Mouse (Mus musculus): Measurements from ENCODE around the gene Ly6g5b.

The Ly6g5b gene

DNA sequence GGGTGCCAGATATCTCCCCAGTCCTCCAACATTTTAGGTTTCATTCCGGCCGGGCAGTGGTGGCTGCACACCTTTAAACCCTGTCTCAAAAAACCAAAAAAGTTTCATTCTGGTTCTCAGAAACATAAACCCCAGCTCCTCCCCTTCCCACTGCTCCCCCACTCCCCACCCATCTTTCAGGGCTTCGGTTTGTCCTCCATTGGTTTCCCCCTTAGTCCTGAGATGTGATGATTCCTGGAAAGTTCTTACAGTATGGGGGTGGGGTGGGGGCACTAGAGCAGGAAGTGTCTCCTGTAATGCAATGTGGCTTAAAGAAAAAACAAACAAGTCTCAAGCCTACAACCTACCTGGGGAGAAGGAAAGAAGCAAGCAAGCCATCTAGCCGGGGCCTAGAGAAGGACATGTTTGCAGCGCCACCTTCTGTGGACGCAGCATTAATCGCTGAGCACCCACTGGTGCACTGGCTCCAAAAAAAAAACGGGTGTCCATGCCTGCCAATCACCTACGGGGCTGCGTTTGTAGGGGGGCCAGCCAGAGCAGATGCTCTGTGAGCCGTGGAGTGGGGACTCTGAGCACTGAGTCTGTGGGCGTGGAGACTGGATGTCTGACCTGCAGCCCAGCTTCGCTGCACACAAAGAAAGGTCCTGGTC is 9.4 kb downstream of the Ly6g5b start:
- DNase-seq (ENCODE audit: low read depth, low spot score): peak; percentile 55

DNA sequence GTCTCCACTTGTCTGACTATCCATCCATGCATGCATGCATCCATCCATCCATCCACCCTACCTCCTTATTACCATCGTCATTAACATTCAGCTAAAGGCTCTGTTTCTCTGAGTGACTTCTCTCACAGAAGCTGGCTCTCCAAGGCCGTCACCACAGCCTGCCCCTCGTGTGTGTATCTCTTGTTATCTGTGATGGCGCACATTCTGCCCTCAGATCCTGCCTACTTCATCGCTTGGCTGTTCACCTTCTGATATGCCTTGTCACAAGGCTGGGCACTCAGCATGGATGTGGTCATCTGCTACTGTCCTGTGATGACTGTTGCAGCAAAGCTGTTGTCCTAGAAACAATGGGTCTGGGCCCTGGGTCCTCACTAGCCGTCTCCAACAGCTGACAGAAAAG is 10.5 kb downstream of the Ly6g5b start:
- no peak for DNase-seq (ENCODE audit: low read depth, low spot score)

DNA sequence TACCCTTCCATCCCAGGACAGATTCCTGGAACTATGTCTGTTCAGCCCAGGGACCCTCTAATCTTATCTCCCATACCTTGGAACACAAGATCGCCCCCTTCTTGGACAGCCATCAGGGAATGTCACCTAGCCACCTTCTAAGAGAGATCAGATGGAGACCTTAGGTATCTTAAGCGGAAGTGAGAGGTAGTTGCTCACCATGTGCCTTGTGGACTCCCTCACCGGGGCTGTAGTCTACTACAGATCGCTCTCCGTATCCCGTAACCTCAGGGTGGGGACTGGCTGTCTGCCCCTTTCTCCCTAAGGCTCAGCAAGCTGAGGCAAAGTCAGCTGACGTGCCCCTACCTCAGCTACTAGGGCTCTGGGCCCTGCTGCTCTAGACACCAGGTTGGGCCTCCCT is 11.1 kb downstream of the Ly6g5b start:
- DNase-seq (ENCODE audit: low read depth, low spot score): no peak

DNA sequence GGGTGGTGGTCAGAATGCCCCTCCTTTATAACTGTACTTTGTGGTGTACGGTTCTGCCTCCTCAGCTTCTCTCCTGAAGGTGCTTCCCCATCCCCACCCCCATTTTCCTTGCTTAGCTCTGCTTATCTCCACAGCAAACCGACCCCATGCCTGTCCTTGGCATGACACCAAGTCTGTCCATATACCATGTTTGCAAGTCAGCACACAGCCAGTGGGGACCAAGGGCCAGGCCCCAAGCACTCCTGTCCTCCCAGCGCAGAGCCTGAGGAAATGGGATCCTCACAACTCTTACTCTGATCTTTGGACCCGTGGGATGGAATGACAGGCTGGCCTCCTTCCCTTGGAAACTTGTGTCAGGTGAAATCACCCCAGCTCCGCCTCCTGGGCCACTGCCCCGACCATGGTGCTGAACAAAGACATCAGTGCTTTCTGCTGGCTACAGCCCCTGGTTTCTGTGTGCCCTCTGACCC is 12.0 kb downstream of the Ly6g5b start:
- no peak for DNase-seq (ENCODE audit: low read depth, low spot score)

DNA sequence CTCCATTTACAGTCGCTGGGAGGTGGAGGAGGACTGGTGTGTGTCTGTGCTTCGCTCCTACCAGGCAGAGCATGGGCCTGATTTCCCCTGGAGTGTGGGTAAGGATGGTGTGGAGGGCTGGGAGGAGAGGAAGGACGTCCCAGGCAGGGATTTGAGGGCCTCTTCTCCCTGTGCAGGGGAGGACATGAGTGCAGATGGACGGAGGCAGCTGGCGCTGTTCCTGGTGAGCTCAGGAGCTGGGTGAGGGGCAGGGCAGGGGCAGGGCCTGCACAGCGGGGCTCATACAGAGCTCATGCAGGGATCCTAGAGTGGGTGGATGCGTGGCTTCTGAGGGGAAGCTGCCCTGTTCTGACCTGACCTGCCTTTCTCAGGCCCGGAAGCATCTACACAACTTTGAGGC is 12.9 kb downstream of the Ly6g5b start:
- no peak for DNase-seq (ENCODE audit: low read depth, low spot score)

DNA sequence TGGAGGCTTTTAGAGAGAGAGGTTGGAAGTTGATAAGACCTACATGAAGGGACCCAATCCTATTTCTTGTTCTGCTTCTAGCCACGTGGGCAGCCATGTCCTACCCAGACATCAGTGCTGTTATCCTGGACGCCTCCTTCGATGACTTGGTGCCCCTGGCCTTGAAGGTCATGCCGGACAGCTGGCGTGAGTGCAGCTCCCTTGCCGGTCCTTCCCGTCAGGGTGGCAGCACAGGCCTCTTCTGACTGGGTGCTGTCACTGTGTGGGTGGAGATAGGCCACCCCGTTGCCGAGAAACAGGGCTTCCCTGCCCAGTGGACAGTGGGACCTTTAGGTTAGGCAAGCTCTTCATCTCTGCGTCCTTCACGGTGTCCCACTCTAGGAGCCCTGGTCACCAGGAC is 14.1 kb downstream of the Ly6g5b start:
- DNase-seq (ENCODE audit: low read depth, low spot score): no peak

DNA sequence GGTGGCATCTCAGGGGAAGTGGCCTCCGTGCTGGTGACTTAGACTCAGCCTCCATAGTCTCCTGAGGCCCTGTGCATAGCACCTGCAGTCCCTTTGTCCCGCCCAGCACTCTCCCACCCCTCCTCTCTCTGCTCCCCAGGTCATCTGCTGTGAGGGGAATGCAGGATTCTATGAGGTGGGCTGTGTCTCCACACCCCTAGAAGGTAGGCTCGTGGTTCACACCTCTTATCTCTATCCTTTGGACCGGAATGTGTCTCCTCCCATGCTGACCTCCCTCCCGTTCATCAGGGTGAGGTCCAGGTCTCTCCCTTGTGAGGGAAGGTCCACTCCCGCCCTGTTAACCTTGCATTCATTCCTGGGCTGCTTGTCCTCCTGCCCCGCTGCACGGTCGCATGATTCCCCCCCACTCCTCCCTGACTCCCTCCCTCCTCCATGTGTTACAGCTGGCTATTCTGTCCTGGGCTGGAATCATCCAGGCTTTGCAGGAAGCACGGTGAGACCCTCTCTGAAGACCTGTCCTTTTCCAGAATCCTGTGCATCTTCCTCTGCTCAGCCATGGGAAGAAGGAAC is 14.9 kb downstream of the Ly6g5b start:
- no peak for DNase-seq (ENCODE audit: low read depth, low spot score)

DNA sequence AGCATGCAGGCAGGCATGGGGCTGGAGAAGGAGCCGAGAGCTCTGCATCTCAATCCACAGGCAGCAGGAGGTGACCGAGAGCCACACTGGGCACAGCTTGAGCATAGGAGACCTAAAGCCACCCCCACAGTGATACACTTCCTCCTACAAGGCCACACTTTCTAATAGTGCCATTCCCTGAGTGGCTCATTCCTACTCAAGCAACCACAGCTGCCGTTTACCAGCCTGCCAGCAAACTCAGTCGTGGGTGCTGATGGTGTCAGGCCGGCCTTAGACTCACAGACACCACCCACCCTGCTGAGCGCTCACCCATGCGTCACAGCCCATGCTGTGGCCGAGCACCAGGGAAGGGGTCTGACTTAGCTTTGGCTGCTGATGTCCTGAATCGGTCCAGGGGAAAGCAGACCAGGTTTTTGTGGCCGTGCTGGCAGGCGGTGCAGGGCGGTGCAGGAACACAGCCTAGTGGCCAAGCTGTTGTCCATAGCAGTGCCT is 18.0 kb downstream of the Ly6g5b start:
- DNase-seq (ENCODE audit: low read depth, low spot score): no peak

DNA sequence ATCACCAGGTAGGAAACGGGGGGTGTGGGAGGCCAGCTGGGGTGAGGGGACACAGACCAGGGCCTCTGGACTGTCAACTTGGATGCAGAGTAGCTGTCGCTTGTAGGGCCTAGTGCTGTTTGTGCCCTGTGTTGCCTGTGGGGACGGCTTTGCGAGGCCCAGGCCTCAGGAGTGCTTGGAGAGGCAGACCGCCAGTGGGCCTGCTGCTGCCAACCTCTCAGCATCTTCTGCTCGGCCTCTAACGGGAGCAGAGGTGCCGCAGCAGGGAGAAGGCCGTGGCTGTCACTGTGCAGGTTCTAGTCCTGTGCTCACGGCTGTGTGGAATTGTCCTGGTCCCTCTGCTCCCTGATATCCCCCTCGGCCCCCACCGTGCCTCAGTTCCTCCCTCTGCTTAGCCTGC is 18.6 kb downstream of the Ly6g5b start:
- no peak for DNase-seq (ENCODE audit: low read depth, low spot score)

DNA sequence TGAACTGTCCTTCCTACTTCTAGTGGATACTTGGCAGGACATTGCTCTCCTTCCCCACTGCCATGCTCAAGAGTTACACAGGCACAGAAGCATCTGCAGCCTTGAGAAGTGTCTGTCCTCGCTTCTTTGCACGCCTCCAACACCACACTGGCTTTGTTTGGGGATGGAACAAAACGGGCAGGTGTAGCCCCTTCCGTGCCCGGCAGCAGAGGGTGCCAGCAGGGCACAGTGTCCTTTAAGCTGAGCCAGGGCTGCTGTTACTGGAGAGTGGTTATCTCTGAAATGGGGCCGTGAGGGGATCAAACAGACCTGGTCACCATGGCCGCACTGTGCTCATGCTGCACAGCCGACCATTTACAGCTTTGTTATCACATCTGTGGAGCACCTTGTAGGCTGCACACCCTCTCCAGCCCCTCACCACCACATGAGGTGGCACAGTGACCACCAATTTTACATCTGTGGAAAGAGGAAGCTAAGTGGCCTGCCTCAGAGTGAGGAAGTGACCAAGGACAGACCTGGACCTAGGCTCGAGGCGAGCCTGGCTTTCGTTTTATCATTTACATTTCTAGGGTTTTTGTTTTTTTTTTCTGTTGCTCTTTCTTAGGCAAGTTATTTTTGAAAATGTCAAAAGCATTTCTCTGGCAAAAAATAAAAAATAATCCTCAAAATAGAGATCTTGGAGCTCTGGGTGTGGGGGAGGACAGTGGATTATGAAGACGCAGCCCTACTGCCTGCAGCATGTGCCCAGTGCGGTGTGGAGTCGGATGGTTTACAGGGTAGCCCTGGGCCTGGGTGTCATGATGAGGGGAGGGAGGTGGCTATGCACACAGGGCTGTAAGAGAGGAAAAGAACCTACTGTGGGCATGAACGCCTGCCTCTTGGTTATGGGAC is 20.5 kb downstream of the Ly6g5b start:
- no peak for DNase-seq (ENCODE audit: low read depth, low spot score)

DNA sequence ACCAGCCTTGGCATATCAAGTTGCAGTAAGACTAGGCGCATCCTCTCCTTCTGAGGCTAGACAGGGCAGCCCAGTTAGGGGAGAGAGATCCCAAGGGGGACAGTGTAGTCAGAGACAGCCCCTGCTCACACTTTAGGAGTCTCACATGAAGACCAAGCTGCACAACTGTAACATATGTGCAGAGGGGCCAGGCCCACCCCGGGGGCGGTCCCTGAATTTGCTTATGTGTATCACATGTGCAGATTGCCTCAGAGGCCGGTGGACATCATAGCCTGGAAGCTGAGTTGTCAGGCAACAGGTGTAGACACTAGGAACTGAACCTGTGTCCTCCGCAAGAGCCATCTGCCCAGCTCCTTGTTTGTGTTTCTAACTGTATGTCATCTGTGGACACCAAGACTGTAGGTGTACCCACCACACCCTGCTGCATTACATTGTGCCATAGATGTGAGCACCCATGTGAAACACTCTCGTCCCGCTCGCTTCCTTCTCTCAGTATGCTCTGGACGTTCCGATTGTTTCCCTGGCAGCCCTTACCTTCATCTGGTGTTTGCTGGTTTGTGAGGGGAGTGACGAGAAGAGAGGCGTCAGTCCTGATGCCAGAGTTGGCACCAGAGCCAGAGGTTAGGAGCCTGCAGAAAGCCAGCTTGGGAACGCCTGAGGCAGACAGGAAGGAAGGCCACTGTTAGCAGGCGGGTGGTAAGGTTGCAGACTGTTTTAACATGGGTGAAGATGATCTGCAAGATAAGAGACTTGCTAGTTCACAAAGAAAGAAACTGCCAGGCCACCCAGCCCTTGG is 22.6 kb downstream of the Ly6g5b start:
- DNase-seq (ENCODE audit: low read depth, low spot score): no peak

DNA sequence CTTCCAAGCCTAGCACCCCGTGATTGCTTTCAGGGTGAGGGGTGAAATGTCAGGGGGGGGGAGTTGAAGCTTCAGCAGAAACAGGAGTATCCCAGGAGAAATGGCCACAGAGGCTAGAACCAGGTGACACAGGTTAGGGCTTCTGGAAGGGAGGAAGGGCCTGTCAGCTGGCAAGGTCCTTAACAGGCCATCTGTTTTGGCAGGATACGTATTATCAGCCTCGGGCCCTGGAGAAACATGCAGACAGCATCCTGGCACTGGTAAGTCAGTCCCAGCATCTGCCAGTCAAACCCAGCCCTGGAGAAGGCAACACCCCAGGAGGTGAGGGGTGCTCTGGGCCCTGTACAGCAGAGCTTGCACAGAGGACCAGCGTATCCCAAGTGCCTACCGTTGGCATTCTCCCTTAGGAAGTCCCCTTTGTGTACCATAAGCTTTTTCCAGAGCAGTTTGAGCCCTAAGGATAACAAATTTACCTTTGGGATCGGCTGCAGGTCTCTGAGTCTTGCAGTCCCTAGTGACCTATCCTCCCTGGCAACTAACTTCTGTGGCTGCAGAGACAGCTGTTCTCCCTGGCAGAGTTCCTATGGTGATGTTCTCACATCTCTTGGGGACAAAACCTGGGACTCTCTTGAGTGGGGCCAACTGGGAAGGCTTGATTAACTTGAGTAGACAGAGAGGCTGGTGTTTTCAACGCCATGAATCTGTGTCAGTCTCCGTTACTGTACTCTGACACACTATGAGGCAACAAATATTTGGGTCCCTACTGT is 24.9 kb downstream of the Ly6g5b start:
- peak; percentile 70 for DNase-seq (ENCODE audit: low read depth, low spot score)

DNA sequence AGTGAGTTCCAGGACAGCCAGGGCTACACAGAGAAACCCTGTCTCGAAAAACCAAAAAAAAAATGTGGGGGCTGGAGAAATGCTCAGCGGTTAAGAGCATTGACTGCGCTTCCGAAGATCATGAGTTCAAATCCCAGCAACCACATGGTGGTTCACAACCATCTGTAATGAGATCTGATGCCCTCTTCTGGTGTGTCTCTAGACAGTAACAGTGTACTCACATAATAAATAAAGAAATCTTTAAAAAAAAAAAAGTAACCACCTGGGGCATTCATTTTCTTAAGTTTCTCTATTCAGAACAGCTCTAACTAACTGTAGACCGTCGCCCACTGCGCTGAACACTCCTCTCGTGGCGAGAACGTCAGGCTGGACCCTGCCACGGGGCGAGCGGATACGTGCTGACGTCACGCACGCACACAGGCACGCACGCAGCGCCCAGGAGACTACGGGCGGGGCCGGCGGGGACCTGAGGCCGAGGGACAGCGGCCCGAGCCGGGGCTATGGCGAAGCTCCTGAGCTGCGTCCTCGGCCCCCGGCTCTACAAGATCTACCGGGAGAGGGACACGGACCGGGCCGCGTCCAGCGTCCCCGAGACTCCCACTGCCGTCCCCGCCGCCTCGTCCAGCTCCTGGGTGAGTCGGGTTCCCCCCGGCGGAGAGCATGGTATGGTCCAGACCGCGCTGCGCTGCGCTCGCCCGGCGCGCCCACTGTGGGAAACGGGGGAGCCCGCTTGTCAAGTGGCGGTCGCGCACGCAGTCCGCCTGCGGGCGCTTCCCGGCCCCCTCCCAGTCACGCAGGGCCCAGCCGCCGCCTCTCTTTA is 26.2 kb downstream of the Ly6g5b start, which contains the start of gene Abhd16a:
Gene Abhd16a, plus strand, starts transcription at position 439 of the 820 bp plus-strand sequence.
- DNase-seq (ENCODE audit: low read depth, low spot score): peak; percentile 92

DNA sequence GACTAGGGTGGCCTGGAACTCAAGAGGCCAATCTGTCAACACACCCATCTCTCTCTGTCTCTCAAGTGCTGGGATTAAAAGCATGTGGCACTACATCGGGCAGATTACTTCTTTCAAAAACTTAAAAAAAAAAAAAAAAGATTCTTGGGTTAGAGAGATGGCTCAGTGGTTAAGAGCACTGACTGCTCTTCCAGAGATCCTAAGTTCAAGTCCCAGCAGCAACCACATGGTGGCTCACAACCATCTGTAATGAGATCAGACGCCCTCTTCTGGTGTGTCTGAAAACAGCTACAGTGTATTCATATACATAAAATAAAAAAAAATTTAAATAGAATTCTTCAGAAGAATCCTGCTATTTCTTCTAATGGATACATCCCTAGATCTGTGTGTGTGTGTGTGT is 27.1 kb downstream of the Ly6g5b start:
- DNase-seq (ENCODE audit: low read depth, low spot score): peak; percentile 65

DNA sequence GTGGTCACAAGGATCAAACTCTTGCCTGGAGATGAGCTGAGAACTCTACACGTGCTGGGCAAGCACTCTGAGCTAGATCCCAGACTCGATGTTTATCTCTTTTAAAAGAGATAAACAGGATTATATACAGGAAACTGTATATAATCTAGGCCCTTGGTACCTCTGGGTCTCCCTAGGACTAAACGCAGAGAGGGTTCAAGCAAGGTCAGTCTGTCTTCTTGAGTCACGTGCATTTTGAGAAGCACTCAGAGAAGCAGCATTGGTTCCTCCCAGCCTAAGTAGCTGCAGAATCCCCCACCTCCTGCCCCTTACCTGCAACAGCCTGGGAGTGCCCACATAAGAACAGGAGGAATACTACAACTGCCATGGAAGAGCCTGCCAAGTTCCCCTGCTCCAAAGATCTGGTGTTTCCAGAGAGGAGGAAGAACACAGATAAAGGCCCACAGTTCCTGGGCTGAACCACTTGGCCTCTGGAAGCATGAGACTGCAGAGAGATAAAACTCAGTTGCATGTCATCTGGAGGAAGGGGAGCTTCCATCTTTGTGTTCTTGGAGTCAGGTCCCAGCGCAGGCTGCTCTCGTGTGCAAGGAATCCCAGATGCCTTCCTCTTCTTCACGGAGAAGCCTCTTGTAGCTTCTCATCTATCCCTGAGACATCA is 29.9 kb downstream of the Ly6g5b start, which contains the start of gene Ly6g6f:
Gene Ly6g6f, minus strand, starts transcription at position 403 of the 658 bp plus-strand sequence.
- no peak for DNase-seq (ENCODE audit: low read depth, low spot score)

DNA sequence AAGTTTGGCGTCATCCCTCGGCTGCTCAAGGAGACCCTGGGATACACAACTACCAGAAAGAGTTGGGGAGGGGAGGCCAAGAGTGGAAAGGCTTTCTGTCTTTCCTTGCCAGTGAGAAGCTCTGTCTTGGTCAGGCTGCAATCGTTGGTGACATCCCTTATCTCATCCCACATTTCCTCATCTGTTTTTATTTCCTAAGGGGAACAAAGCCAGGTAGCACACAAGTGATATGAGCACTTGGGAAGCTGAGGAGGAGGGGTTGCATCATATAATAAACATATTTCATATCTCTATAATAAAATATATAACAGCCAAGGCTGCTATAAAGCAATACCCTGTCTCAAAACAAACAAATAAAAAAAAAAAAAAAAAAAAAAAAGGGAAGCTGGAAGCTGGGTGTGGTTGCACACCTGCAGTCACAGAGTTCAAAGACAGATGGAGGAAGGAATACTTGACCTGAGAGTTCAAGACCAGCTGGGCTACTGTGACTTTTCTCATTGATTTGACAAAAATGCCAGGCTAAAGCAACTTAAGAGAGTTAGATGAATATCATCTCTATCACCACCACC is 31.2 kb downstream of the Ly6g5b start:
- DNase-seq (ENCODE audit: low read depth, low spot score): no peak

DNA sequence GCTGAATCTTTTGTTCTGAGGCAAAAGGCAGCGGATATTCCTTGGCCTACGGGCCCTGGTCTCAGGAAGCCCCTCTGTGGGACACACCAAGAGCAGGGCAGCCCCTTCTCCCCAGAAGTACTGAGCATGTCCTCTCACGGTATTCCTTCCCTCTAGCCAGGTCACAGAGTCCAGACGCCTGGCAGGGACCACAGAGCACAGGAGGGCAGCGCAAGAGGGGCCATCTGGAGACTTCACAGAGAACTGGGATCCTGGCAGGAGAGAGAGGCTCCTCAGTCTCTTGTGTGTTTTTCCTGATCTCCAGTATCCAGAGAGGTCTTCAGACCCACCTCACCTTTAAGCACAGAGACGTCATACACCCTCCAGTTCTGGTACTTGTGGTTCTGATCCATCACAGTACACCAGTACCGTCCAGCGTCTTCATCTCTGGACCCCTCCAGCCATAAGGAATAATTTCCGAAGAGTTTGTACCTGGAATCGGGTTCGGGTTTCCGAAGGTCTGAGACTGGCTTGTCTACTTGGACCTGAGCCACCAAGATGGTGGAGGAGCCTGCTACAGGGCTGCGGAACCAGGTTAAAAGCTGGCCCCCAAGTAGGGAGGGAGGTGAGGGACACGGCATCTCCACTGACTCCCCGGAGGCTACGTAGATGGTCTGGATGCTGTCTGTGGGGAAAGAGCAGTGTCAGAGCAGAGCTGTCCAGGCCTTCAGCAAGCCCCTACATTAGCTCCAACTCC is 32.2 kb downstream of the Ly6g5b start:
- DNase-seq (ENCODE audit: low read depth, low spot score): no peak

DNA sequence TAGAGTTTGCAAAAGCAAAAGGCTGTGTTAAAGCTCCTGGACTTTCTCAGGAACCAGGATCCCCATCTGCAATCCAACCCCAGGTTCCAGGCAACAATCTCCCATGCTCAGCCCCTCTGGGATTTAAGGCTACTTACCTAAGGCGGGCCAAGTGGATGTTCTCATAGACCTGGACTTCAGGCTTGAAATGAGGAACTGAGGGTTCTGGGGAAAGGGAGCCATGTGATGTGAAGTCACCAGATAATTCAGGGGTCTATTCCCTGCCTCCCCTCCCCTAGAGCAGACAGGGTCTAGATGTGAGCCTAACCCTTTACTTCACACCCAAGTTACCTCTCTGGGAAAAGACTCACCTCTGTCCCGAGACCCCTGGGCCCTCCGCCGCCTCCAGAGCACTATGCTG is 34.5 kb downstream of the Ly6g5b start:
- no peak for DNase-seq (ENCODE audit: low read depth, low spot score)

All from 3T3-L1 (cell line).